Mouse (Mus musculus) heart, postnatal 10 days (tissue): ENCODE data around the gene Sftpa1. TPM values are rescaled to one million over a fixed set of nuclear protein-coding genes. Genes with fewer than 3 reads are reported as not detected.

ENCODE experiments used
- DNase-seq, 2 experiments: peaks; one replicate each; pipeline ENCODE4 v3.0.0; 2021
- intact Hi-C: fragments of 180-260 bp; cut with DNase I; formaldehyde crosslinking; loops from one replicate; pipeline ENCODE4 v1.15.1; 2025
- total RNA-seq, 2 experiments: library from RNA; stranded (reverse); gene quantifications; 2 replicates each; pipeline ENCODE4 v1.2.3; 2021

The Sftpa1 gene
- total RNA-seq, 2 experiments from 2014 or later = 0.34 TPM; not detected in 1

DNA sequence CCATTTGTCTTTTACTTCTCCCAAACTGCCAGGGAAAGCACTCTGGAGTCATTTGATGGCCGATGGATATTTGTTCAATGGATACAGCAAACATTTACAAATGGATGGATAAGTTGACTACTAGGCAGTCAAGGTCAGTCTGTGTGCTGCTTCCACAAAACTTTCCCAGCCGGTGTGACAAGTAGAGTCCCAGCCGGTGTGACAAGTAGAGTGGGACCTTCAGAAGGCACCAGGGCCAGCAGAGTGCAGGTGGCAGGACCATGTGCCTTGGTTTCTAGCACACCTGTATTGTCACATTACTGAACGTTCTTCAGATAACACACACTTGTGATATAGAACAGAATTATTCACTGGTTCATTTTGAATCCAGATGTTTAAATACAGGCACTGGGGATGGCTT, 28.5 kb downstream of the Sftpa1 start:
- intact Hi-C loops = no loop called here
- no peak for DNase-seq

- intact Hi-C loops = no loop called here
- DNase-seq = no peak
Measured at GRCm38 (mm10) chr14:41160743-41161142, 29.2 kb downstream of the Sftpa1 start.

GRCm38 (mm10) chr14:41162663-41163062, 31.1 kb downstream of the Sftpa1 start:
- intact Hi-C loops = loop anchor here (1.0 kb wide), 3 partner anchors 34 to 72 kb away; no protein-coding TSS in a partner anchor
- DNase-seq = peak; percentile 42 to 64

GRCm38 (mm10) chr14:41167278-41167677, 35.7 kb downstream of the Sftpa1 start:
- no peak for DNase-seq

GRCm38 (mm10) chr14:41168567-41168966, 37.0 kb downstream of the Sftpa1 start:
- intact Hi-C loops = no loop called here

More at GRCm38 (mm10) chr14:41167278-41167677, 35.7 kb downstream of the Sftpa1 start:
- intact Hi-C loops = no loop called here

GRCm38 (mm10) chr14:41170514-41170913, 38.9 kb downstream of the Sftpa1 start:
- intact Hi-C loops = no loop called here
- DNase-seq = no peak

More at GRCm38 (mm10) chr14:41168567-41168966, 37.0 kb downstream of the Sftpa1 start:
- DNase-seq = no peak

- intact Hi-C loops = no loop called here
- no peak for DNase-seq
Measured at GRCm38 (mm10) chr14:41174802-41175201, 43.2 kb downstream of the Sftpa1 start.

DNA sequence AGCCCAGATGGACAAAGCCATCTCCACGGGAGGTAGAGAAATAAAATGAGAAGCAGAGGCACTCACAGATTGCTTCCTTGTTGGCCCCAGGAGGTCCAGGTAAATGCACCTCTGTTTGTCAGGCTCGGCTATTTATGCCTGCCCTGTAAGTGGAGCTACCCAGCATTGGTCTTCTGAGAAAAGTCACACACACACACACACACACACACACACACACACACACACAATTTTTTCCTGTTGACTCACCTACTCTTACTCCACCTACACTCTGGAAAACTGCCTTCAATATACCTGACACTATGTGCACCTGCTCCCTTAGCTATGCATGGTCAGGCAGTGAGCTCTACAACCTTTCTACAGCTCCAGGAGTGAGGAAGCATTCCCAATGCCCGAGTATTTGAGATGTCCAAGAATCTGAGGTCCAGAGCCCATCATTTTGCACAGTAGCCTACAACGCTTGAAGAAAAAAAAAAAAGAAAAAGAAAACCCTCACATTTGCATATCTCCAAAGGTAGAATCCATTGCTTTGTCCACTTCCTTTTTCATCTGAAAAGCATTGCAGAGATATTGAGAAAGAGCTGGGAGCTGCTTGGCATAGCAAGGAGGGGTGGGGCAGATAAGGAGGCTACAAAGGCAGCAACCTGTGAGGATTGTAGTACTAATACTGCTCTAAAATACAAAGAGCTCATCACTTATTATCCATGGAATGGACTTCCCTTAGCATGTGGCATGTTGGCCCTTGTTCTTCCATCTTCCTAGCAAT, 53.7 kb downstream of the Sftpa1 start, which contains the start of gene Sftpd:
Gene Sftpd (minus strand): TSS at position 91 of the 763 bp plus-strand sequence.
- no peak for DNase-seq
- intact Hi-C loops = no loop called here

Other genes with a start within 250 kb of the Sftpa1 start
- gene Sh2d4b, start 238.5 kb upstream of the Sftpa1 start, total RNA-seq = 1 to 10 TPM in 1 of 2 experiments, under 1 TPM in 1; 0.57 to 1.2 TPM
- gene Tspan14, start 165.0 kb upstream of the Sftpa1 start, total RNA-seq = 10 to 100 TPM; 28.1 to 30.4 TPM
- 10 to 100 TPM; 16.1 to 32.2 TPM for gene Fam213a, start 118.0 kb upstream of the Sftpa1 start, total RNA-seq
- not detected for gene Dydc2, start 62.6 kb upstream of the Sftpa1 start, total RNA-seq
- not detected for gene Dydc1, start 58.9 kb upstream of the Sftpa1 start, total RNA-seq
- gene Mat1a, start 26.7 kb upstream of the Sftpa1 start, total RNA-seq = not detected
- gene Mbl1, start 19.7 kb downstream of the Sftpa1 start, total RNA-seq = not detected
- gene Sftpd, start 53.4 kb downstream of the Sftpa1 start, total RNA-seq = not detected
- not detected for gene Gm2832, start 147.0 kb downstream of the Sftpa1 start, total RNA-seq
- not detected for gene Gm5798, start 216.8 kb downstream of the Sftpa1 start, total RNA-seq